Mouse (Mus musculus): ENCODE results near the gene Kcnj6. TPM values are rescaled to one million over a fixed set of nuclear protein-coding genes. Genes with fewer than 3 reads are reported as not detected.
A peak's percentile ranks its signal among the peaks of the same experiment; 100 is the strongest.

Kcnj6 gene
- polyA plus RNA-seq, 1 experiment from 2014 or later: 1.2 TPM

DNA sequence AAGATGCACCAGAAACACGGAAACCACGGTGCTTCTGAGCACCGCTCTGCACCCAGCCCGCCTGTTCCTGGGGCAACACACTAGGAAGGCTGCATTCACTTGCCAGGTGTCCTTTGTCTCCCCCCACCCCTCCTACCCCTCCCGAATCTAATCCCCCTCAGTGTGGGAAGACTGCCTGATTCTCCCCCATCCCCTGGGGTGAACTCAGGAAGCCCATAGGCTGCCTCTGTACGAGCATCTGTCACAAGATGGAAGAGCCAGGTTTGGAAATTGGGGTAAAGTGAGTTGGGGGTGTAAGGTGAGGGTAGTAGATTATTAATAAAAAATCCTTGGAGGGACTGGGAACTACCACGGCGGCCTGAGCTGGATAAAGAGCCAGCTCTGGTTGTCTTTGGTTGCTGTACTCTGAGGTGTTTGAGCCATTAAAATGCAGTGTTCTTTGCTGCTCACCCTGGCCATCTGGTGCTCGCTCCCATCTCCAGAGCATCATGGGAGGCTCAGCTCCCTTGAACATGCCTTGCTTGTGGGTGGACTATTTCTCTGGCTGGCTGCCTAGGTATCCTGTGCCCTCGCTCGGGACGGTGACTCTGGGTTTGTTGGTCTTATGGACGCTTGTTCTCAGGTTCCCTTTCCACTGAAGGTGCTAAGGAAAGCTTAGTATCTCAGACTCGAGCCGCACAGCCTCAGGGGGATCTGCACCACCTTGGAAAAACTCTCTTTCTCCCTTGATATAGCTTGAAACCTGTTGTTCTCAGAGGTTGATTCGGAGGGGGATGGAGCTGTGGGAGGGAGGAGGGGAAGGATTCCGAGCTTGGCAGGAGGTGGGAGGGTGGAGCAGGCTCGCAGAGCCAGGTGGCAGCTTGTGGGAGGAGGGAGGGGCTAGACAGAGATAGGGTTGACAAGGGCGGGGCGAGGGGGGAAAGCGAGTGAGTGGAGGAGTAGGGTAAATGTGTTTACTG, 65.9 kb downstream of the Kcnj6 start:
- Histone ChIP-seq H3K4me2 (replicated peaks) (peak overlapping the region; percentile 39), H3K4me3 (peak overlapping the region; percentile 5; the same call in 1 of the 2 replicates), H3K36me3 (no peaks in the 10 kb centered on the region), H3K9me3 (no peaks in the 10 kb centered on the region), H3K9ac (replicated peaks) (no peak overlapping the region), H3K4me1 (peaks cover 15% of the 10 kb centered on the region), H3K27me3 (no peaks in the 10 kb centered on the region), H3K27ac (replicated peaks) (no peak overlapping the region)
- 7% methylated on average over 21 of the region's 21 CpGs for WGBS
- ATAC-seq (ENCODE audit: low FRiP score, low read depth): peak; percentile 73

DNA sequence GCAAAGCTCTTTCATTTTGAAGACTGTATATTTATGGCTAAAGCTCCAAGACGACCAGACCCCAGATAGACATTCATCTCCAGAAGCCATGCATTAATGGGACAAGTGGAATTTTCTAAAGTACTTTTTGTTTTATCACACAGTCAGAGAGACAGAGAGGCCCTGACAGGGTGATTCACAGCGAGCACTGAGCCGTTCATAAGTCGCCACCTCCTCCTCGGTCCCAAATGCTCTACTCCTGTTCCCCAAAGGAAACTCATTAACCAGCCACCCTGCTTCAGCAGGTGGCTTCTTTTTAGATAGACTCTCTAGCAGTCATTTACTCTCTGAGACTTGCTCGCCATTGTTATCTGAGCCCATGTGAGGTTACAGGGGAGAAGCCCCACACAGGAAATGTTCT, 72.1 kb downstream of the Kcnj6 start:
- no peak for ATAC-seq (ENCODE audit: low FRiP score, low read depth)
- Histone ChIP-seq H3K4me3 (no peak overlapping the region), H3K27ac (replicated peaks) (no peak overlapping the region), H3K9me3 (no peaks in the 10 kb centered on the region), H3K36me3 (no peaks in the 10 kb centered on the region), H3K27me3 (no peaks in the 10 kb centered on the region), H3K9ac (replicated peaks) (no peak overlapping the region), H3K4me2 (replicated peaks) (no peak overlapping the region), H3K4me1 (no peaks in the 10 kb centered on the region)
- WGBS: 24% methylated on average over 6 of the region's 6 CpGs

GRCm38 (mm10) chr16:94919177-94919576, 78.3 kb downstream of the Kcnj6 start:
- no peak overlapping the region for H3K4me3 ChIP-seq
- H3K9me3 ChIP-seq: no peaks in the 10 kb centered on the region
- no peak for ATAC-seq (ENCODE audit: low FRiP score, low read depth)
- no peak overlapping the region for H3K4me2 ChIP-seq (replicated peaks)
- H3K27me3 ChIP-seq: no peaks in the 10 kb centered on the region
- H3K27ac ChIP-seq (replicated peaks): no peak overlapping the region
- H3K9ac ChIP-seq (replicated peaks): no peak overlapping the region
- no peaks in the 10 kb centered on the region for H3K36me3 ChIP-seq
- WGBS: 35% methylated on average over 5 of the region's 5 CpGs
- peaks cover 9% of the 10 kb centered on the region for H3K4me1 ChIP-seq

DNA sequence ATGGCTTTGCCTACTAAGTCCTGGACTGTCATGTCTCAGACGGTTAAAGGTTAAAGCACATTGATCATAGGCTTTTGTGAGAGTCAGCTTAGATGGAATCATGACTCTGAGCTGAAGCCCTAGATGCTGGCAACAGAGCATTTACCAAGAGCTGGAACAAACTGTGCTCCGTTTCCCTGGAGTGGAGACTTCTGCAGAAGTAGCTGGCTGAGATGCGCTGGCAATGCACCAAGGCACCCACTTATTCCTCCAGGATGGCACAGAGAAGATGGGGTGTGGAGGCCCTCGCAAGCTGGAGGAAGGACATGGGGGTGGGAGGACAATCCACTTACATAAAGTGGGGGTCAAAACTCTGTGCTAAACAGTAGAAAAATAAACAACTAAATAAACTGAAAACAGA, 91.5 kb downstream of the Kcnj6 start:
- Histone ChIP-seq H3K36me3 (no peaks in the 10 kb centered on the region), H3K9me3 (no peaks in the 10 kb centered on the region), H3K4me2 (replicated peaks) (no peak overlapping the region), H3K9ac (replicated peaks) (no peak overlapping the region), H3K4me3 (no peak overlapping the region), H3K4me1 (no peaks in the 10 kb centered on the region), H3K27me3 (no peaks in the 10 kb centered on the region), H3K27ac (replicated peaks) (no peak overlapping the region)
- 87% methylated on average over 4 of the region's 4 CpGs for WGBS
- no peak for ATAC-seq (ENCODE audit: low FRiP score, low read depth)

GRCm38 (mm10) chr16:94898832-94899231, 98.7 kb downstream of the Kcnj6 start:
- Histone ChIP-seq H3K9me3 (no peaks in the 10 kb centered on the region), H3K27ac (replicated peaks) (no peak overlapping the region), H3K36me3 (no peaks in the 10 kb centered on the region), H3K9ac (replicated peaks) (no peak overlapping the region), H3K4me1 (no peaks in the 10 kb centered on the region), H3K4me2 (replicated peaks) (no peak overlapping the region), H3K27me3 (no peaks in the 10 kb centered on the region), H3K4me3 (no peak overlapping the region)
- 85% methylated on average over 6 of the region's 6 CpGs for WGBS
- ATAC-seq (ENCODE audit: low FRiP score, low read depth): no peak

DNA sequence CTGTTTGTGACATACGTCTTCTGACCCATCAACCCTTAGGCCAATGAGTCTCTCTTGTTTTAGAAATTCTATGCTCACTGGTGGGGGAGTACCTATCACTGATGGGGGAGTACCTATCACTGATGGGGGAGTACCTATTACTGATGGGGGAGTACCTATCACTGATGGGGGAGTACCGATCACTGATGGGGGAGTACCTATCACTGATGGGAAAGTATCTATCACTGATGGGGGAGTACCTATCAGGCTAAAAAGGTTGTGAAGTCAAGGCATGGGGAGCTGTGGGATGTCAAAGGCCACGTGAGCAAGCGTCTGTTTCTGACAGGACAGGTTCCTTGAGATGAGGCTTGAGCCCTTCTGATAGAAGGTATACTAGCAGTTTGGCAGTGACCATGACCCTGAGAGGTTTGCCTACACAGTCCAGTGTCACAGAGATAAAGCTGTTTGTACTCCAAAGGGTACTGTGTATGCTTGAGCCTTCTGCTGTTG, 105.3 kb downstream of the Kcnj6 start:
- no peaks in the 10 kb centered on the region for H3K36me3 ChIP-seq
- no peaks in the 10 kb centered on the region for H3K9me3 ChIP-seq
- H3K27ac ChIP-seq (replicated peaks): no peak overlapping the region
- H3K4me2 ChIP-seq (replicated peaks): no peak overlapping the region
- ATAC-seq (ENCODE audit: low FRiP score, low read depth): no peak
- 90% methylated on average over 4 of the region's 4 CpGs for WGBS
- no peaks in the 10 kb centered on the region for H3K4me1 ChIP-seq
- no peak overlapping the region for H3K4me3 ChIP-seq
- no peak overlapping the region for H3K9ac ChIP-seq (replicated peaks)
- H3K27me3 ChIP-seq: no peaks in the 10 kb centered on the region

- Histone ChIP-seq H3K4me2 (replicated peaks) (no peak overlapping the region), H3K27me3 (no peaks in the 10 kb centered on the region), H3K27ac (replicated peaks) (no peak overlapping the region), H3K4me1 (no peaks in the 10 kb centered on the region), H3K36me3 (no peaks in the 10 kb centered on the region), H3K9ac (replicated peaks) (no peak overlapping the region), H3K4me3 (no peak overlapping the region), H3K9me3 (no peaks in the 10 kb centered on the region)
- 89% methylated on average over 6 of the region's 6 CpGs for WGBS
- no peak for ATAC-seq (ENCODE audit: low FRiP score, low read depth)
Observed at GRCm38 (mm10) chr16:94890581-94890980, 106.9 kb downstream of the Kcnj6 start.

GRCm38 (mm10) chr16:94890056-94890455, 107.4 kb downstream of the Kcnj6 start:
- no peak overlapping the region for H3K27ac ChIP-seq (replicated peaks)
- H3K9ac ChIP-seq (replicated peaks): no peak overlapping the region
- WGBS: 89% methylated on average over 2 of the region's 2 CpGs
- H3K4me1 ChIP-seq: no peaks in the 10 kb centered on the region; the same call in 1 of the 2 replicates
- no peaks in the 10 kb centered on the region for H3K36me3 ChIP-seq
- no peak overlapping the region for H3K4me3 ChIP-seq
- no peak overlapping the region for H3K4me2 ChIP-seq (replicated peaks)
- H3K9me3 ChIP-seq: no peaks in the 10 kb centered on the region
- ATAC-seq (ENCODE audit: low FRiP score, low read depth): no peak
- H3K27me3 ChIP-seq: no peaks in the 10 kb centered on the region

DNA sequence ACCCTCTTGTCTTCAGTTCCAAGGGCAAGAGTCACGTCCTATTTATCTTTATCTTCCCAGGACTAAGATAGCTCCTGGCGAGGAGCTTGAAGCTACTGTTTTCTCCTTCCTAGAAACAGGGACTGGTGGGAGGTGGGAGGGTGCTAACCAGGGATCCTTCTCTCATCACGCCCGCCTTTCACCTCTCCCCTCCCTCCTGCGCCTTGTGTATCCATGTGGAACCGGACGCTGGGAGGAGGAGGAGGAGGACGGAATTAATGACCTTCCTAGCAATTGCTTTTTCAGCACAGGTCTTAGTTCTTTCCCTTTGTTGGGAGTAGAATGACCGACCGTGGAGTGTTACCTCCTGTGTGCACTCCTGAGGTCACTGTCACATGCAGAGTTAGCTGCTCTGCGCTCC, 108.9 kb downstream of the Kcnj6 start:
- H3K27me3 ChIP-seq: no peaks in the 10 kb centered on the region
- H3K9me3 ChIP-seq: no peaks in the 10 kb centered on the region
- 58% methylated on average over 11 of the region's 11 CpGs for WGBS
- H3K4me2 ChIP-seq (replicated peaks): no peak overlapping the region
- no peak for ATAC-seq (ENCODE audit: low FRiP score, low read depth)
- H3K27ac ChIP-seq (replicated peaks): no peak overlapping the region
- no peaks in the 10 kb centered on the region for H3K36me3 ChIP-seq
- no peak overlapping the region for H3K9ac ChIP-seq (replicated peaks)
- no peaks in the 10 kb centered on the region; the same call in 1 of the 2 replicates for H3K4me1 ChIP-seq
- H3K4me3 ChIP-seq: no peak overlapping the region

DNA sequence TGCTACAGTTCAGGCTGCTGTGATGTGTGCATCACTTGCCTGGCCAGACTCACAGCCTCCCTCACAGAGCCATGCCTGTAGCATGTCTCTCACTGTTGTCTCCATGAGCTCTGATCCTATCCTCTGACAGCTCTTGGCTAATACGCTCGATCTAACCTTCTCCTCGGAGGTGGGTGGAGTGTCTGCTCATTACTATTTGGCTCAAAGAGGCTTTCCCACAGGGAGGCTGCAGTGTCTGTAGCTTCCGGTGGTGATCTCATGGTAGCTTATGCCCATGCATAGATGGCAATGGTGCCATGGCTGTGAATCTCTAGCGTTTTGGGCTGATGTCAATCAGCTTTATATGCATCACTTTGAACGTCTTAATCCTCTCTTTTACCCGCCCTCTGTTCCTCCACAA, 111.1 kb downstream of the Kcnj6 start:
- WGBS: 80% methylated on average over 7 of the region's 7 CpGs
- no peaks in the 10 kb centered on the region; the same call in 1 of the 2 replicates for H3K4me1 ChIP-seq
- no peak overlapping the region for H3K4me3 ChIP-seq
- no peak for ATAC-seq (ENCODE audit: low FRiP score, low read depth)
- H3K36me3 ChIP-seq: no peaks in the 10 kb centered on the region
- H3K27ac ChIP-seq (replicated peaks): no peak overlapping the region
- H3K9me3 ChIP-seq: no peaks in the 10 kb centered on the region
- no peaks in the 10 kb centered on the region for H3K27me3 ChIP-seq
- no peak overlapping the region for H3K4me2 ChIP-seq (replicated peaks)
- H3K9ac ChIP-seq (replicated peaks): no peak overlapping the region

DNA sequence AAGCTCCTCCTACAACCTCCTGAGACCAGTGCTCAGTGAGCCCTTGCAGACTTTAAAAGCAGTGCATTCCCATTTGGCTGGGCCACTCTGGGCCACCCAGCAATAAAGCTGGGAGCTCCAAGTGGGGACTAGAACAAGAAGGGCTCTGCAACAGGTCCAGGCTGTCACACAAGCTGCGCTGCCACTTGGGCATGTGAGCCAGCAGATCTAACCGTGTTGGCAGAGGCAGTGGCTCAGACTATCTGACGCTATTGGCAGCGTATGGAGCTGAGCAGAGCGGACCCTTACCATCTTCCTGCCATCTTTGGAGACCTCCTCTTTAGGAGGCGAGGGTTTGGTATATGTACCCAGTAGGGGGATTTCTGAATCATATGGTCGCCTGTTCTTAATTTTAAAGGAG, 112.4 kb downstream of the Kcnj6 start:
- no peak overlapping the region for H3K4me2 ChIP-seq (replicated peaks)
- no peaks in the 10 kb centered on the region for H3K27me3 ChIP-seq
- ATAC-seq (ENCODE audit: low FRiP score, low read depth): no peak
- no peak overlapping the region for H3K9ac ChIP-seq (replicated peaks)
- H3K4me3 ChIP-seq: no peak overlapping the region
- no peaks in the 10 kb centered on the region; the same call in 1 of the 2 replicates for H3K4me1 ChIP-seq
- 84% methylated on average over 7 of the region's 7 CpGs for WGBS
- no peaks in the 10 kb centered on the region for H3K9me3 ChIP-seq
- no peak overlapping the region for H3K27ac ChIP-seq (replicated peaks)
- H3K36me3 ChIP-seq: no peaks in the 10 kb centered on the region

DNA sequence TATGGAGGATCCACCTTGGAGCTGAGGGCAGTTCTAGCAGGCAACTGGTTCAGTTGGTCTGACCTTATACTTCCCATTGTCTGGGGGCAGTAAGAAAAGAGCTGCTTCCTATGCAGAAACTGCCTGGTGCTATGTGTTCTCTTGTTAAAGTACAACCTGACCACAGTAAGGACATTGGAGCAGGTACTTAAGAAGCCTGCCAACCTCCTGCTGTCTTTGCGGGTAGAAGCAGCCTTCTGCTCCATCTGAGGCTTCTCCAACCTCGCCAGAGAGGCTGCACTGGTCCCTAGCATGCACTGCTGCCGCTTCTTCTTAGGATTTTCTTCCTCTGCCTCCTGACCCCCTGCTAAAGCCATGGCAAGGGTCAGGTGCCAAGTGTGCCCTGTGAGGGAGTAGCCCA, 113.6 kb downstream of the Kcnj6 start:
- no peaks in the 10 kb centered on the region for H3K27me3 ChIP-seq
- no peaks in the 10 kb centered on the region; the same call in 1 of the 2 replicates for H3K4me1 ChIP-seq
- no peak for ATAC-seq (ENCODE audit: low FRiP score, low read depth)
- no peaks in the 10 kb centered on the region for H3K9me3 ChIP-seq
- no peak overlapping the region for H3K4me3 ChIP-seq
- 78% methylated on average over 3 of the region's 3 CpGs for WGBS
- H3K4me2 ChIP-seq (replicated peaks): no peak overlapping the region
- H3K36me3 ChIP-seq: no peaks in the 10 kb centered on the region
- H3K9ac ChIP-seq (replicated peaks): no peak overlapping the region
- H3K27ac ChIP-seq (replicated peaks): no peak overlapping the region
